ENCODE assay signal across 16 mouse cellular contexts in genomic region chr2:3141804-3142203, GRCm38 (mm10).
"Had no signal": no experiment of that assay in that cellular context is flagged by ENCODE, and none has a peak within 500 bp of the region (broad histone marks: within the 10 kb centered on the region; RNA-seq: fewer than 3 reads in every experiment).

No protein-coding gene starts in this region.

- H3K9ac ChIP-seq: lung, embryonic 15.5 days; neural tube, embryonic 15.5 days had no signal

- H3K9me3 ChIP-seq: limb, embryonic 10.5 days; lung, embryonic 15.5 days; neural tube, embryonic 15.5 days had no signal

- H3K27ac ChIP-seq: kidney, postnatal 0 days; left cerebral cortex, adult 2 months; limb, embryonic 10.5 days; lung, embryonic 15.5 days; macrophage; midbrain, embryonic 10.5 days; neural tube, embryonic 15.5 days had no signal

- H3K27me3 ChIP-seq: lung, embryonic 15.5 days; neural tube, embryonic 15.5 days had no signal

- H3K4me3 ChIP-seq: left cerebral cortex, adult 2 months; limb, embryonic 10.5 days; lung, embryonic 15.5 days; midbrain, embryonic 10.5 days; myocyte; neural tube, embryonic 15.5 days had no signal

- H3K4me2 ChIP-seq: liver, embryonic 11.5 days; lung, embryonic 15.5 days; neural tube, embryonic 15.5 days had no signal

- DNase-seq: kidney, adult 8-10 months; kidney, postnatal 36 days; lung, postnatal 14 days; midbrain, embryonic 14.5 days; thymus, adult 2 months; thymus, postnatal 25 days had no signal

- H3K36me3 ChIP-seq: lung, embryonic 15.5 days; neural tube, embryonic 15.5 days had no signal

- ATAC-seq: intestine, embryonic 16.5 days had no signal
